Mouse (Mus musculus) T-helper 2 cell (primary cell): Measurements from ENCODE around the gene Slc10a6.

ENCODE experiments used
- in situ Hi-C: fragments of 300-600 bp; cut with MboI, MseI; formaldehyde crosslinking; loops from one replicate; pipeline ENCODE4 v1.15.1; 2025; ENCODE audit warnings: high pct_unique_total_duplicates

Slc10a6 gene

GRCm38 (mm10) chr5:103620301-103620973 lies 8.8 kb downstream of the Slc10a6 start:
- in situ Hi-C loops: loop anchor here (25.0 kb wide), 1 partner anchor 733 kb away; no protein-coding TSS in a partner anchor

- in situ Hi-C loops: loop anchor here (10.0 to 25.0 kb wide), 2 partner anchors 730 to 1592 kb away; no protein-coding TSS in a partner anchor
Observed at GRCm38 (mm10) chr5:103617191-103617590, 12.0 kb downstream of the Slc10a6 start.

GRCm38 (mm10) chr5:103614356-103614755 lies 14.8 kb downstream of the Slc10a6 start:
- in situ Hi-C loops: loop anchor here (10.0 to 25.0 kb wide), 2 partner anchors 727 to 1590 kb away; no protein-coding TSS in a partner anchor

- in situ Hi-C loops: loop anchor here (10.0 to 25.0 kb wide), 2 partner anchors 725 to 1588 kb away; no protein-coding TSS in a partner anchor
Observed at GRCm38 (mm10) chr5:103612316-103612715, 16.9 kb downstream of the Slc10a6 start.

GRCm38 (mm10) chr5:103610856-103611472 lies 18.2 kb downstream of the Slc10a6 start:
- in situ Hi-C loops: loop anchor here (10.0 to 25.0 kb wide), 2 partner anchors 724 to 1586 kb away; no protein-coding TSS in a partner anchor

GRCm38 (mm10) chr5:103610148-103610547 lies 19.1 kb downstream of the Slc10a6 start:
- in situ Hi-C loops: loop anchor here (10.0 to 25.0 kb wide), 2 partner anchors 723 to 1585 kb away; no protein-coding TSS in a partner anchor

GRCm38 (mm10) chr5:103605707-103606106 lies 23.5 kb downstream of the Slc10a6 start:
- in situ Hi-C loops: loop anchor here (25.0 kb wide), 1 partner anchor 718 kb away; no protein-coding TSS in a partner anchor

- in situ Hi-C loops: loop anchor here (25.0 kb wide), 1 partner anchor 716 kb away; no protein-coding TSS in a partner anchor
Observed at GRCm38 (mm10) chr5:103603115-103603893, 25.9 kb downstream of the Slc10a6 start.

- in situ Hi-C loops: no loop called here
Observed at GRCm38 (mm10) chr5:103598881-103599280, 30.3 kb downstream of the Slc10a6 start.

- in situ Hi-C loops: no loop called here
Observed at GRCm38 (mm10) chr5:103598264-103598663, 30.9 kb downstream of the Slc10a6 start.

GRCm38 (mm10) chr5:103597604-103598003 lies 31.6 kb downstream of the Slc10a6 start:
- in situ Hi-C loops: no loop called here

- in situ Hi-C loops: no loop called here
Observed at GRCm38 (mm10) chr5:103596467-103597146, 32.6 kb downstream of the Slc10a6 start.

GRCm38 (mm10) chr5:103595394-103596226 lies 33.6 kb downstream of the Slc10a6 start:
- in situ Hi-C loops: no loop called here

GRCm38 (mm10) chr5:103593575-103593974 lies 35.6 kb downstream of the Slc10a6 start:
- in situ Hi-C loops: no loop called here

- in situ Hi-C loops: no loop called here
Observed at GRCm38 (mm10) chr5:103592706-103593105, 36.5 kb downstream of the Slc10a6 start.

GRCm38 (mm10) chr5:103591846-103592245 lies 37.4 kb downstream of the Slc10a6 start:
- in situ Hi-C loops: no loop called here

GRCm38 (mm10) chr5:103587219-103587618 lies 42.0 kb downstream of the Slc10a6 start:
- in situ Hi-C loops: loop anchor here (5.0 kb wide), 1 partner anchor 70 kb away; the partner anchor contains the start of gene 1700016H13Rik

GRCm38 (mm10) chr5:103579680-103580420 lies 49.4 kb downstream of the Slc10a6 start:
- in situ Hi-C loops: no loop called here

- in situ Hi-C loops: no loop called here
Observed at GRCm38 (mm10) chr5:103569446-103569845, 59.8 kb downstream of the Slc10a6 start.
